Mouse (Mus musculus) kidney, embryonic 14.5 days (tissue): ENCODE results near the gene 1300017J02Rik. TPM values are rescaled to one million over a fixed set of nuclear protein-coding genes. Genes with fewer than 3 reads are reported as not detected.

Experiments used
- ATAC-seq: fragments of 200-750 bp; cut with Nextera tagmentation; 2 replicates; pipeline ENCODE4 v1.8.0; 2017; ENCODE audit warnings: moderate number of reproducible peaks, mild to moderate bottlenecking, moderate TSS enrichment, moderate library complexity; ENCODE audit not compliant: low FRiP score, low TSS enrichment
- H3K27ac ChIP-seq: fragments of 300-500 bp; sonication (generic); 2 replicates; pipeline ENCODE4 v1.5.1; 2014; ENCODE audit warnings: low read depth, mild to moderate bottlenecking, low read length, moderate library complexity, mixed read lengths
- H3K27me3 ChIP-seq: fragments of 300-500 bp; sonication (generic); 2 replicates; pipeline ENCODE4 v1.6.1; 2014; ENCODE audit warnings: mild to moderate bottlenecking, low read length; ENCODE audit not compliant: control insufficient read depth, insufficient read depth
- H3K36me3 ChIP-seq: fragments of 300-500 bp; sonication (generic); 2 replicates; pipeline ENCODE4 v1.6.1; 2014; ENCODE audit warnings: low read length, mixed read lengths; ENCODE audit not compliant: control insufficient read depth, insufficient read depth
- H3K4me1 ChIP-seq: fragments of 300-500 bp; sonication (generic); 2 replicates; pipeline ENCODE4 v1.6.1; 2014; ENCODE audit warnings: low read length, mixed read lengths; ENCODE audit not compliant: control insufficient read depth, insufficient read depth
- H3K4me2 ChIP-seq: fragments of 300-500 bp; sonication (generic); replicated peaks from 2 replicates; pipeline ENCODE4 v1.6.1; 2014; ENCODE audit warnings: low read depth, mild to moderate bottlenecking, low read length
- H3K4me3 ChIP-seq: fragments of 300-500 bp; sonication (generic); 2 replicates; pipeline ENCODE4 v1.5.1; 2014; ENCODE audit warnings: mild to moderate bottlenecking, low read length
- H3K9ac ChIP-seq: fragments of 300-500 bp; sonication (generic); 2 replicates; pipeline ENCODE4 v1.6.1; 2014; ENCODE audit warnings: low read depth, mild to moderate bottlenecking, low read length, moderate library complexity
- H3K9me3 ChIP-seq: fragments of 300-500 bp; sonication (generic); 2 replicates; pipeline ENCODE4 v1.6.1; 2016; ENCODE audit warnings: low read length; ENCODE audit not compliant: control insufficient read depth
- WGBS: fragments of 180-500 bp; shearing (Covaris S2); extraction: QIAGEN DNeasy Blood & Tissue Kit; methylation state at CpG from one replicate; pipeline ENCODE4 v1.1.7; 2014; 5-methylcytosine and 5-hydroxymethylcytosine counted together
- polyA plus RNA-seq: library from polyadenylated mRNA; unstranded; fragments of >200 nt; fragmentation: Nextera tagmentation; extraction: Ambion mirVana; gene quantifications from 2 replicates; pipeline ENCODE4 v1.2.1, GENCODE M21; 2014

1300017J02Rik gene
- polyA plus RNA-seq, 1 experiment from 2014 or later = 0.97 TPM

- no peaks in the 10 kb centered on the region for H3K27me3 ChIP-seq
- H3K4me3 ChIP-seq = no peak overlapping the region
- H3K4me1 ChIP-seq = no peaks in the 10 kb centered on the region
- H3K4me2 ChIP-seq = no peak overlapping the region
- H3K27ac ChIP-seq = no peak overlapping the region
- no peaks in the 10 kb centered on the region for H3K36me3 ChIP-seq
- WGBS = 70% methylated on average over 13 of the region's 13 CpGs
- no peaks in the 10 kb centered on the region for H3K9me3 ChIP-seq
- ATAC-seq = no peak
- no peak overlapping the region for H3K9ac ChIP-seq
These were observed 17.9 kb downstream of the 1300017J02Rik start for GRCm38 (mm10) chr9:103286901-103287422.

- H3K27ac ChIP-seq = no peak overlapping the region
- H3K4me3 ChIP-seq = no peak overlapping the region
- ATAC-seq = no peak
- H3K9me3 ChIP-seq = no peaks in the 10 kb centered on the region
- H3K27me3 ChIP-seq = no peaks in the 10 kb centered on the region
- no peak overlapping the region for H3K9ac ChIP-seq
- no peaks in the 10 kb centered on the region for H3K4me1 ChIP-seq
- WGBS = 56% methylated on average over 4 of the region's 4 CpGs
- no peaks in the 10 kb centered on the region for H3K36me3 ChIP-seq
- H3K4me2 ChIP-seq = no peak overlapping the region
These were observed 18.5 kb downstream of the 1300017J02Rik start for GRCm38 (mm10) chr9:103286396-103286795.

DNA sequence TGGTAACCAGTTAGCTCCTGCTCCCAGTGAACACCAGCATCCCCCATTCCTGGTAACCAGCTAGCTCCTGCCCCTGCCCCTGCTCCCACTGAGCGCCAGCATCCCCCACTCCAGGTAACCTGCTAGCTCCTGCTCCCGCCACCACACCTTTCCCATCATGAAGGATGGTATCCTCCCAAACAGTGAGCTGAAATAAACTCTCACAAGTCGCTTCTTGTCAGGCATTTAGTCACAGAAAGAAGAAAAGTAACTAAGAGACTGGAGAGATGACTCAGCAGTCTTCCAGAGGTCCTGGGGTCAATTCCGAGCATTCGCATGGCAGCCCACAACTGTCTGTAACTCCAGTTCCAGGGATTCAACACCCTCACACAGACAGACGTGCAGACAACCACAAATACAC, 28.0 kb downstream of the 1300017J02Rik start:
- H3K9me3 ChIP-seq = no peaks in the 10 kb centered on the region
- H3K9ac ChIP-seq = no peak overlapping the region
- WGBS = 87% methylated on average over 6 of the region's 6 CpGs
- no peaks in the 10 kb centered on the region for H3K4me1 ChIP-seq
- H3K4me3 ChIP-seq = no peak overlapping the region
- no peak for ATAC-seq
- H3K27me3 ChIP-seq = no peaks in the 10 kb centered on the region
- H3K36me3 ChIP-seq = no peaks in the 10 kb centered on the region
- no peak overlapping the region for H3K4me2 ChIP-seq
- H3K27ac ChIP-seq = no peak overlapping the region

- no peaks in the 10 kb centered on the region for H3K9me3 ChIP-seq
- H3K36me3 ChIP-seq = no peaks in the 10 kb centered on the region
- 57% methylated on average over 1 of the region's 1 CpGs for WGBS
- no peak overlapping the region for H3K4me2 ChIP-seq
- H3K4me3 ChIP-seq = no peak overlapping the region
- H3K4me1 ChIP-seq = no peaks in the 10 kb centered on the region
- no peaks in the 10 kb centered on the region for H3K27me3 ChIP-seq
- no peak overlapping the region for H3K9ac ChIP-seq
- ATAC-seq = no peak
- H3K27ac ChIP-seq = no peak overlapping the region
These were observed 29.2 kb downstream of the 1300017J02Rik start for GRCm38 (mm10) chr9:103275676-103276075.

DNA sequence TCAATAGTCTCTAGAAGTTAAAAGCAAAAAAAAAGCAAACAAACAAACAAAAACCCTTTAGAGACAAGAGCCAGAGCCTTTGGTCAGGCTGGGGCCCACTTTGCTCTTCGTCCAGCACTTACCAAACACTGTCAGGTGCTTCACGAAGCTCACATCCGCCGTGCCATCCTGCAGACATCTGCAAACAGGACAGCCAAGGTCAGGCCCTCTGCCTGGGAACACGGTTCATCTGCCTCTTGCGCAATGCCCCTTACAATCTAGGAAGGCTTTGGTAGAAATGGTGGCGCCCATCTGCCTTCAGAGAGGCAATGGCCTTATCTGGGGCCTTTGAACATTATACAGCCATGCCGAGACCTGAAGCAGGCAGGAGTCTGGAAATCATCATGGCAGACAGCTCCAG, 30.1 kb downstream of the 1300017J02Rik start:
- Histone ChIP-seq H3K27me3 (no peaks in the 10 kb centered on the region), H3K9ac (no peak overlapping the region), H3K4me2 (no peak overlapping the region), H3K4me1 (no peaks in the 10 kb centered on the region), H3K4me3 (no peak overlapping the region), H3K9me3 (no peaks in the 10 kb centered on the region), H3K27ac (no peak overlapping the region), H3K36me3 (no peaks in the 10 kb centered on the region)
- ATAC-seq = no peak
- 92% methylated on average over 8 of the region's 8 CpGs for WGBS

GRCm38 (mm10) chr9:103271104-103271503, 33.8 kb downstream of the 1300017J02Rik start:
- H3K36me3 ChIP-seq = no peaks in the 10 kb centered on the region
- WGBS = 21% methylated on average over 4 of the region's 4 CpGs

DNA sequence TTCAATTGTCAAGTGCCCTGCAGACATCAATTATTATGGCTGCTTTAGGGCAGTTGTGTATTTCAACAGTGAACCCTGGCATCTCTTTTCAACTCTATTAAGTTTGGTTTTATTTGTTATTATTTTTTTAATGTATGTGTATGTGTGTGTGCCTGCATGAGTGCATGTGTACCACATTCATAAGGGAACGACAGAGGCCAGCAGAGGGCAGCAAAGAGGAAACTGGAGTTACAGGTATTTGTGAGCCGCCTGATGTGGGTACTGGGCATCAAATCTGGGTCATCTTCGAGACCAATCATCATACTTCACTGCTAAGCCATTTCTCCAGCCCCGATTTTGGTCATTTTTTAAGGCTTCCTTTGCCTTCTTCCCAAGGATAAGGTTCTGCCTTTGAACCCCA, 39.1 kb downstream of the 1300017J02Rik start:
- Histone ChIP-seq H3K27ac (no peak overlapping the region), H3K4me3 (no peak overlapping the region), H3K9ac (no peak overlapping the region), H3K4me2 (no peak overlapping the region), H3K36me3 (no peaks in the 10 kb centered on the region), H3K9me3 (no peaks in the 10 kb centered on the region), H3K27me3 (no peaks in the 10 kb centered on the region), H3K4me1 (no peaks in the 10 kb centered on the region)
- WGBS = 95% methylated on average over 4 of the region's 4 CpGs
- no peak for ATAC-seq

More at GRCm38 (mm10) chr9:103271104-103271503, 33.8 kb downstream of the 1300017J02Rik start:
- Histone ChIP-seq H3K27me3 (no peaks in the 10 kb centered on the region), H3K9me3 (no peaks in the 10 kb centered on the region), H3K4me1 (no peaks in the 10 kb centered on the region), H3K9ac (no peak overlapping the region), H3K4me2 (no peak overlapping the region), H3K27ac (no peak overlapping the region), H3K4me3 (no peak overlapping the region)
- ATAC-seq = no peak

GRCm38 (mm10) chr9:103252906-103253305, 52.0 kb downstream of the 1300017J02Rik start:
- Histone ChIP-seq H3K9ac (no peak overlapping the region), H3K9me3 (no peaks in the 10 kb centered on the region; the same call in 1 of the 2 replicates), H3K4me2 (no peak overlapping the region), H3K4me3 (no peak overlapping the region), H3K4me1 (no peaks in the 10 kb centered on the region), H3K27me3 (no peaks in the 10 kb centered on the region), H3K27ac (no peak overlapping the region), H3K36me3 (no peaks in the 10 kb centered on the region)
- WGBS = 93% methylated on average over 5 of the region's 5 CpGs
- no peak for ATAC-seq

DNA sequence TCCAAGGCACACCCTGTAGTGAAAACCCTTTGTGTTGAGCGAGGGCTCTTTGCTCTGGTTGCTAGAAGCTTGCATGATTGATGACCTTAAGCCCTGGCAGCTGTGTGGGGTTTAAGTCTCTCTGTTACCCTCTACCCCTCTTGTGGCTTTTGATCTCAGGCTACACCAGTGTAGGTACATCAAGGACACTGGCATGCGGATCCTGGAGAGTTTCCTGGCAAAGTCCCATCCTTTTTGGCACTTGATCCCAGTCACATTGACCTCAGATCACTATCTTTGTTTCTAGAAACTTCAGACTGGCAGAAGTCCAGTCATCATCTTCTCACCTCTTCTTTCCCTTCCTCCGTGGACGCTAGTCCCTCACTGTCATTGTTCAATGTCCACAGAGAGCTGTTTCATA, 56.3 kb downstream of the 1300017J02Rik start:
- ATAC-seq = no peak
- H3K27ac ChIP-seq = no peak overlapping the region
- no peaks in the 10 kb centered on the region for H3K27me3 ChIP-seq

More for the DNA sequence above, 56.3 kb downstream of the 1300017J02Rik start:
- no peak overlapping the region for H3K4me3 ChIP-seq
- no peaks in the 10 kb centered on the region for H3K4me1 ChIP-seq
- H3K9ac ChIP-seq = no peak overlapping the region
- no peaks in the 10 kb centered on the region; the same call in 1 of the 2 replicates for H3K9me3 ChIP-seq
- no peaks in the 10 kb centered on the region for H3K36me3 ChIP-seq
- WGBS = 53% methylated on average over 4 of the region's 4 CpGs
- no peak overlapping the region for H3K4me2 ChIP-seq
